In genomic region chr13:115910866-115911449, GRCm38 (mm10) we compare ENCODE assay signal across 23 mouse cellular contexts.
DNase-seq lines count a peak whose midpoint lies in the region; ATAC-seq lines count a peak whose summit lies in the region.
"Had no signal": no experiment of that assay in that cellular context is flagged by ENCODE, and none has a peak within 500 bp of the region (broad histone marks: within the 10 kb centered on the region; RNA-seq: fewer than 3 reads in every experiment).

No protein-coding gene starts in this region.

- DNase-seq in embryo, embryonic 10.5 days (ENCODE audit: low spot score) = peak; percentile 18
- DNase-seq in embryo, embryonic 9.5 days (ENCODE audit: extremely low spot score) = no peak
- DNase-seq in midbrain, embryonic 14.5 days = peak; percentile 60
- DNase-seq in MN1 (ENCODE audit: low spot score) (no peak), adipocyte (ENCODE audit: low spot score) (no peak)
- DNase-seq: adrenal gland, postnatal 10 days; cerebellum, postnatal 10 days; gastrocnemius, postnatal 14 days; heart, adult 18-20 months; heart, postnatal 4 days; kidney, adult 11 months; liver, embryonic 13.5 days; lung, embryonic 14.5 days; right cerebral cortex, postnatal 14 days; spleen, adult 18-20 months had no signal

- no peaks in the 10 kb centered on the region for H3K36me3 ChIP-seq in forebrain, embryonic 12.5 days (replicated peaks)
- H3K36me3 ChIP-seq in hindbrain, embryonic 13.5 days = no peaks in the 10 kb centered on the region
- H3K36me3 ChIP-seq in midbrain, embryonic 14.5 days (ENCODE audit: control insufficient read depth, insufficient read depth, low read length) = no peaks in the 10 kb centered on the region
- H3K36me3 ChIP-seq: limb, embryonic 13.5 days; liver, embryonic 13.5 days; neural tube, embryonic 12.5 days had no signal

- H3K27me3 ChIP-seq in forebrain, embryonic 12.5 days = no peaks in the 10 kb centered on the region
- H3K27me3 ChIP-seq in hindbrain, embryonic 13.5 days = no peaks in the 10 kb centered on the region
- H3K27me3 ChIP-seq in midbrain, embryonic 14.5 days (ENCODE audit: control insufficient read depth, insufficient read depth, low read length) = no peaks in the 10 kb centered on the region
- H3K27me3 ChIP-seq: limb, embryonic 13.5 days; liver, embryonic 13.5 days; neural tube, embryonic 12.5 days; Patski had no signal

- no peak overlapping the region for H3K4me3 ChIP-seq in forebrain, embryonic 12.5 days (replicated peaks)
- no peak overlapping the region for H3K4me3 ChIP-seq in hindbrain, embryonic 13.5 days
- no peak overlapping the region for H3K4me3 ChIP-seq in midbrain, embryonic 14.5 days (replicated peaks; ENCODE audit: low read depth, low read length)
- H3K4me3 ChIP-seq: limb, embryonic 13.5 days; liver, embryonic 13.5 days; neural tube, embryonic 12.5 days had no signal

- no peak overlapping the region for H3K4me2 ChIP-seq in forebrain, embryonic 12.5 days
- H3K4me2 ChIP-seq in hindbrain, embryonic 13.5 days = peak overlapping the region; percentile 3; the same call in 1 of the 2 replicates
- H3K4me2 ChIP-seq in midbrain, embryonic 14.5 days (ENCODE audit: low read length) = peak overlapping the region; percentile 33
- H3K4me2 ChIP-seq: limb, embryonic 13.5 days; liver, embryonic 13.5 days; lung, embryonic 14.5 days; neural tube, embryonic 12.5 days had no signal

- H3K27ac ChIP-seq in forebrain, embryonic 12.5 days = no peak overlapping the region
- H3K27ac ChIP-seq in hindbrain, embryonic 13.5 days = no peak overlapping the region
- H3K27ac ChIP-seq in midbrain, embryonic 14.5 days (replicated peaks; ENCODE audit: low read depth, low read length) = no peak overlapping the region; the same call in 1 of the 2 replicates
- H3K27ac ChIP-seq: kidney, postnatal 0 days; limb, embryonic 13.5 days; liver, embryonic 13.5 days; macrophage; neural tube, embryonic 12.5 days had no signal

- no peak overlapping the region for H3K9ac ChIP-seq in forebrain, embryonic 12.5 days
- H3K9ac ChIP-seq in hindbrain, embryonic 13.5 days = no peak overlapping the region
- H3K9ac ChIP-seq in midbrain, embryonic 14.5 days (replicated peaks; ENCODE audit: low read length) = no peak overlapping the region; the same call in 1 of the 2 replicates
- H3K9ac ChIP-seq: limb, embryonic 13.5 days; liver, embryonic 13.5 days; lung, embryonic 14.5 days; neural tube, embryonic 12.5 days had no signal

- peaks cover 8% of the 10 kb centered on the region for H3K4me1 ChIP-seq in forebrain, embryonic 12.5 days
- 0 out of 2 replicates have a peak, but pooled peaks cover 3% of the 10 kb centered on the region for H3K4me1 ChIP-seq in hindbrain, embryonic 13.5 days (replicated peaks)
- peaks cover 3% of the 10 kb centered on the region; the same call in 1 of the 2 replicates for H3K4me1 ChIP-seq in midbrain, embryonic 14.5 days (ENCODE audit: control insufficient read depth, insufficient read depth, low read length)
- H3K4me1 ChIP-seq: limb, embryonic 13.5 days; liver, embryonic 13.5 days; neural tube, embryonic 12.5 days had no signal

- 8% methylated on average over 8 of the region's 8 CpGs for WGBS in forebrain, embryonic 12.5 days
- 43% methylated on average over 8 of the region's 8 CpGs for WGBS in hindbrain, embryonic 13.5 days
- 17% methylated on average over 8 of the region's 8 CpGs for WGBS in midbrain, embryonic 14.5 days

- H3K9me3 ChIP-seq in forebrain, embryonic 12.5 days = no peaks in the 10 kb centered on the region
- H3K9me3 ChIP-seq in hindbrain, embryonic 13.5 days = peaks cover 3% of the 10 kb centered on the region; the same call in 1 of the 2 replicates
- no peaks in the 10 kb centered on the region for H3K9me3 ChIP-seq in midbrain, embryonic 14.5 days (ENCODE audit: control insufficient read depth, low read length)
- H3K9me3 ChIP-seq: limb, embryonic 13.5 days; liver, embryonic 13.5 days; neural tube, embryonic 12.5 days had no signal

- peak; percentile 83 for ATAC-seq in forebrain, embryonic 12.5 days (ENCODE audit: low FRiP score)
- ATAC-seq in hindbrain, embryonic 13.5 days (ENCODE audit: low FRiP score) = peak; percentile 80
- peak; percentile 51; the same call in 1 of the 2 replicates for ATAC-seq in midbrain, embryonic 14.5 days (ENCODE audit: low FRiP score, low TSS enrichment)
- ATAC-seq in erythroblast, adult 5-6 weeks (replicated peaks; ENCODE audit: low FRiP score, poor library complexity, severe bottlenecking) = no peak
- ATAC-seq: Patski had no signal

Comparison
In these comparisons a context has a peak if more than half of its experiments do, and no peak if none do; other contexts are left out.
1. DNase-seq: peak in embryo, embryonic 10.5 days (single experiment) and midbrain, embryonic 14.5 days (single experiment); none in embryo, embryonic 9.5 days (single experiment), MN1 (single experiment) and adipocyte (single experiment).